Mouse (Mus musculus) lung, embryonic 14.5 days (tissue): ENCODE results near the gene Elovl5. TPM values are rescaled to one million over a fixed set of nuclear protein-coding genes. Genes with fewer than 3 reads are reported as not detected.

Experiments
- ATAC-seq: fragments of 200-750 bp; cut with Nextera tagmentation; 2 replicates; pipeline ENCODE4 v1.8.0; 2017; ENCODE audit warnings: mild to moderate bottlenecking, moderate TSS enrichment, moderate library complexity; ENCODE audit not compliant: insufficient read depth
- DNase-seq: peaks from one replicate; pipeline ENCODE4 v3.0.0-alpha.2; 2015
- H3K27ac ChIP-seq: fragments of 300-500 bp; sonication (generic); 2 replicates; pipeline ENCODE4 v1.5.1; 2014; ENCODE audit warnings: low read depth, mild to moderate bottlenecking, moderate library complexity
- H3K27me3 ChIP-seq: fragments of 300-500 bp; sonication (generic); 2 replicates; pipeline ENCODE4 v1.6.1; 2014; ENCODE audit warnings: low read length, control low read depth; ENCODE audit not compliant: insufficient read depth
- H3K36me3 ChIP-seq: fragments of 300-500 bp; sonication (generic); 2 replicates; pipeline ENCODE4 v1.6.1; 2014; ENCODE audit warnings: control low read depth; ENCODE audit not compliant: insufficient read depth
- H3K4me1 ChIP-seq: fragments of 300-500 bp; sonication (generic); 2 replicates; pipeline ENCODE4 v1.6.1; 2014; ENCODE audit warnings: antibody characterized with exemption, control low read depth; ENCODE audit not compliant: insufficient read depth
- H3K4me2 ChIP-seq: fragments of 300-500 bp; sonication (generic); 2 replicates; pipeline ENCODE4 v1.6.1; 2014; ENCODE audit warnings: mild to moderate bottlenecking
- H3K4me3 ChIP-seq: fragments of 300-500 bp; sonication (generic); 2 replicates; pipeline ENCODE4 v1.5.1; 2014; ENCODE audit warnings: low read depth, low read length
- H3K9ac ChIP-seq: fragments of 300-500 bp; sonication (generic); 2 replicates; pipeline ENCODE4 v1.6.1; 2014
- H3K9me3 ChIP-seq: fragments of 300-500 bp; sonication (generic); 2 replicates; pipeline ENCODE4 v1.6.1; 2016; ENCODE audit warnings: low read depth, low read length, control low read depth
- CTCF ChIP-seq: IDR thresholded peaks from 2 replicates; pipeline ENCODE4 v1.5.1; 2016; ENCODE audit warnings: antibody characterized with exemption, low read depth
- WGBS: fragments of 180-500 bp; shearing (Covaris S2); extraction: QIAGEN DNeasy Blood & Tissue Kit; methylation state at CpG from one replicate; pipeline ENCODE4 v1.1.7; 2014; 5-methylcytosine and 5-hydroxymethylcytosine counted together
- polyA plus RNA-seq: library from polyadenylated mRNA; unstranded; fragments of >200 nt; fragmentation: Nextera tagmentation; extraction: Ambion mirVana; gene quantifications from 2 replicates; pipeline ENCODE4 v1.2.1, GENCODE M21; 2014

The Elovl5 gene
- polyA plus RNA-seq, 1 experiment from 2014 or later: 76.7 TPM

DNA sequence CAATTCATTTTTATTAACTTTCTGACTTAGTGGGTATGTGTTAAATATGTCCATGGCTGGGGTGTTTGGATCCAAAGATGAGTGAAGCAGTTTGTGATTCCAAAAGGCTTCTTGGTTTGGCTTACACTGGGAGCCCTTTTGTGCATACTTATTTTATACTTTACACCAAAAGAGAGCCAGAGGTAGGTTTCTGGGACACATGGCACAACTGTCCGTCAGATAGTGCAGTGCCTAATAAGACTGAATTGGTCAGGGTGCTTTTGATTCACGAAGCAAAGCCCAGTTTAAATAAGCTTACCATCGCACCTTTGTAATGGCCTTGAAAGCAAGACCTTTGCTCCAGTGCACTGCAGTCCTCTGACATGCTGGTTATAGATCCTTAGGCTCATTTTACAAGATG, 3.3 kb downstream of the Elovl5 start:
- H3K36me3 ChIP-seq: no peaks in the 10 kb centered on the region
- H3K4me3 ChIP-seq: no peak overlapping the region
- WGBS: 85% methylated on average over 3 of the region's 3 CpGs
- H3K27ac ChIP-seq: no peak overlapping the region
- no peak for DNase-seq
- no peaks in the 10 kb centered on the region for H3K4me1 ChIP-seq
- no peaks in the 10 kb centered on the region for H3K9me3 ChIP-seq
- H3K4me2 ChIP-seq: no peak overlapping the region
- H3K27me3 ChIP-seq: no peaks in the 10 kb centered on the region
- TF ChIP-seq CTCF: no peak
- no peak overlapping the region for H3K9ac ChIP-seq
- ATAC-seq: no peak

GRCm38 (mm10) chr9:77921366-77922260, 4.4 kb downstream of the Elovl5 start:
- no peaks in the 10 kb centered on the region for H3K9me3 ChIP-seq
- no peaks in the 10 kb centered on the region for H3K4me1 ChIP-seq
- H3K4me2 ChIP-seq: no peak overlapping the region
- H3K27me3 ChIP-seq: no peaks in the 10 kb centered on the region
- H3K27ac ChIP-seq: no peak overlapping the region
- H3K36me3 ChIP-seq: no peaks in the 10 kb centered on the region
- no peak for TF ChIP-seq CTCF
- no peak for DNase-seq
- 70% methylated on average over 16 of the region's 18 CpGs for WGBS
- no peak overlapping the region for H3K9ac ChIP-seq
- ATAC-seq: no peak
- no peak overlapping the region for H3K4me3 ChIP-seq

DNA sequence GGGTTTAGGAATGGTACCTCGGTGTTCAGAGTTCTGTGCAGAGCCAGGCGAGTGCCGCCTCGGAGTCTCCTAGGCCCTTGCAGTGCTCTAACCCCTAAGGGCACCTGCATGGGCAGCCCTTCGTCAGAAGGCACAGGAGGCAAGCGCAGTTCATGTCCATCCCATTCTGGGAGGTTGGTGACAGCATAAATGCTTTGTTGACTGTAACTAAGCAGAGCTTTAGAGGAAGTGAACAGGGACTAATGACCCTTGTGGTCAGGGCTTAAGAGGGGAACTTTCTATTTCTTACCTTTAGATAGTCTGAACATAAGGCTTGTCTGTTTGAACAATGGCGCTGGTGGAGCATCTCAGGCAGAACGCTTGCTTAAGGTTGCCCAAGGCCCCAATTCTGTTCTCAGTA, 6.6 kb downstream of the Elovl5 start:
- no peak overlapping the region for H3K4me2 ChIP-seq
- H3K27ac ChIP-seq: no peak overlapping the region
- TF ChIP-seq CTCF: no peak
- ATAC-seq (no peak), DNase-seq (no peak)
- no peak overlapping the region for H3K4me3 ChIP-seq
- WGBS: 79% methylated on average over 8 of the region's 8 CpGs
- H3K9ac ChIP-seq: no peak overlapping the region
- H3K36me3 ChIP-seq: no peaks in the 10 kb centered on the region
- no peaks in the 10 kb centered on the region for H3K9me3 ChIP-seq
- 0 out of 2 replicates have a peak, but pooled peaks cover 6% of the 10 kb centered on the region for H3K4me1 ChIP-seq
- H3K27me3 ChIP-seq: no peaks in the 10 kb centered on the region

- Histone ChIP-seq H3K36me3 (no peaks in the 10 kb centered on the region), H3K4me1 (0 out of 2 replicates have a peak, but pooled peaks cover 6% of the 10 kb centered on the region)
Observed at GRCm38 (mm10) chr9:77924199-77924598, 7.0 kb downstream of the Elovl5 start.

GRCm38 (mm10) chr9:77926151-77926550, 9.0 kb downstream of the Elovl5 start:
- H3K9ac ChIP-seq: no peak overlapping the region
- no peak for DNase-seq
- no peak for TF ChIP-seq CTCF
- ATAC-seq: no peak
- WGBS: 75% methylated on average over 8 of the region's 8 CpGs
- H3K4me3 ChIP-seq: no peak overlapping the region
- no peak overlapping the region for H3K4me2 ChIP-seq
- no peak overlapping the region for H3K27ac ChIP-seq
- H3K4me1 ChIP-seq: 0 out of 2 replicates have a peak, but pooled peaks cover 10% of the 10 kb centered on the region
- H3K9me3 ChIP-seq: no peaks in the 10 kb centered on the region
- no peaks in the 10 kb centered on the region for H3K27me3 ChIP-seq
- H3K36me3 ChIP-seq: no peaks in the 10 kb centered on the region

More at GRCm38 (mm10) chr9:77924199-77924598, 7.0 kb downstream of the Elovl5 start:
- ATAC-seq (no peak), DNase-seq (no peak)
- Histone ChIP-seq H3K27ac (no peak overlapping the region), H3K9ac (no peak overlapping the region), H3K9me3 (no peaks in the 10 kb centered on the region), H3K4me3 (no peak overlapping the region), H3K27me3 (no peaks in the 10 kb centered on the region), H3K4me2 (no peak overlapping the region)
- WGBS: 76% methylated on average over 11 of the region's 11 CpGs
- TF ChIP-seq CTCF: no peak

DNA sequence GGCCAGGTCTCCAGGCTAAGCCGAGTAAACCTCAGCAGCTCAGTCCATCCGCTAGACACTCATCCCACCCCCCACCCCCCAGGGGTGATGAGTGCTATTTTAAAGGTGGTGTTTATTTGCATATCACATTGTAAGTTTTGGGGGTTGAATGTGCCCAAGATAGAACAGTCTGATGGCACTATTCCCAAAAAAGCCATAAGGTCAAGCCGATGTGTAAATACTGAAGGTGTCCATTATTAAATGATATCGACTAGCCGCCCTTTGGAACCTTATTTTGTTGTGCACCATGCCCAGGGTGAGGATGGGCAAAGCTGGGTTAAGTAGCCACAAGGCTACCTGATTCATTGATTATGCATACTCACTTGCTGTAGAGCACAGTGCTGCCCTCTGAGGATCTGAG, 9.7 kb downstream of the Elovl5 start:
- WGBS: 78% methylated on average over 5 of the region's 5 CpGs
- Histone ChIP-seq H3K27me3 (no peaks in the 10 kb centered on the region), H3K4me3 (no peak overlapping the region), H3K9ac (no peak overlapping the region), H3K4me2 (no peak overlapping the region), H3K9me3 (no peaks in the 10 kb centered on the region), H3K36me3 (no peaks in the 10 kb centered on the region), H3K27ac (no peak overlapping the region), H3K4me1 (0 out of 2 replicates have a peak, but pooled peaks cover 10% of the 10 kb centered on the region)
- ATAC-seq (no peak), DNase-seq (no peak)
- TF ChIP-seq CTCF: no peak

GRCm38 (mm10) chr9:77927431-77927830, 10.3 kb downstream of the Elovl5 start:
- H3K36me3 ChIP-seq: no peaks in the 10 kb centered on the region

More at GRCm38 (mm10) chr9:77927431-77927830, 10.3 kb downstream of the Elovl5 start:
- no peak for DNase-seq
- H3K9ac ChIP-seq: no peak overlapping the region
- H3K4me1 ChIP-seq: 0 out of 2 replicates have a peak, but pooled peaks cover 10% of the 10 kb centered on the region
- WGBS: 39% methylated on average over 6 of the region's 6 CpGs
- no peak overlapping the region for H3K4me2 ChIP-seq
- no peak overlapping the region for H3K4me3 ChIP-seq
- no peaks in the 10 kb centered on the region for H3K27me3 ChIP-seq
- no peak for ATAC-seq
- no peaks in the 10 kb centered on the region for H3K9me3 ChIP-seq
- H3K27ac ChIP-seq: no peak overlapping the region
- no peak for TF ChIP-seq CTCF
